Mouse (Mus musculus): ENCODE data around the gene Cdh23. TPM values are rescaled to one million over a fixed set of nuclear protein-coding genes. Genes with fewer than 3 reads are reported as not detected.

Cdh23 gene
- total RNA-seq, 1 experiment from 2014 or later: not detected

Other genes starting within 250 kb of the Cdh23 start
- 12.5 and 16.9 TPM in 2 replicates for gene Slc29a3, start 56.3 kb upstream of the Cdh23 start, total RNA-seq (2017)
- not detected in 2 replicates for gene Unc5b, start 135.1 kb upstream of the Cdh23 start, total RNA-seq (2017)

Measured in common myeloid progenitor, adult 5-6 weeks (primary cell).